Mouse (Mus musculus): ENCODE data around the gene Slc45a3. TPM values are rescaled to one million over a fixed set of nuclear protein-coding genes. Genes with fewer than 3 reads are reported as not detected.
A peak's percentile ranks its signal among the peaks of the same experiment; 100 is the strongest.

The Slc45a3 gene
- total and polyA plus RNA-seq, 3 experiments, result 15.6 to 40.7 TPM; not detected in 1

DNA sequence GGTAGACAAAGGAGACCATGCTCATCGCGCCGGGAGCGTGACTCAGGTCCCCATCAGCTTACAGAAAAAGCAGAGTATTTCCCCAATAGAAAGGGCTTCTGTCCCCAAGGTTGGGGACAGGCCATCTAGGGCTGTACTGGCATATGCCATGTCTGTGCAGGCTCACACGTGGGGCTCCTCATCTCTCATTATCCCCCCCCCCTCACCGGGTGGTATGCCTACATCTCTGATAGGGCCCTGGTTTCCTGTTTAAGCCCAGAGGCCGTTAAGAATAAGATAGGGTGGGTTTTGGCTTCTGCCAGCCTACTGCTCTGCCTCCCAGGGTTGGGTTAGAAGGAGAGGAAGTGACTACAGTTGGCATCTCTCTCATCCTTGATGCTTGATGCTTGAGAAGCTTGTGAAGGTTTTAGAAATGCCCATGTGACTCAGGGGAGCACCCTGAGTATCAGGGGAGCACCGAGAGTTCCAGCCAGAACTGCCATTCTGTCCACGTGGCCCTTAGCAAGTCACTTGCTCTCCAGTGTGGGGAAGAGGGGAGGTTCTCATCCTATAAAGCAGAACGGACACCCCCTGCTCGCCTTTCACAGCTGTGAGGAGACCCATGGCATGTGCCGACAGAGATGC, 8.4 kb upstream of the Slc45a3 start:
- H3K36me3 ChIP-seq (ENCODE audit: control insufficient read depth in 1 of 2, insufficient read depth in 2 of 2, low read length in 2 of 2), result peaks cover 0 to 31% of the 10 kb centered on the region in 2 experiments; a peak in 2 of 4 replicates
- DNase-seq (ENCODE audit: low read depth, low spot score), result peak; percentile 86
- peak overlapping the region; percentile 43 for H3K9ac ChIP-seq (ENCODE audit: control insufficient read depth, low read depth, low read length, poor library complexity, severe bottlenecking)
- H3K27ac ChIP-seq (ENCODE audit: control insufficient read depth, low read depth, low read length), result peak overlapping the region; percentile 77
- H3K4me1 ChIP-seq (ENCODE audit: control insufficient read depth in 1 of 2, insufficient read depth in 2 of 2, low read length in 2 of 2), result peaks cover 35 to 44% of the 10 kb centered on the region in 2 experiments
- H3K4me3 ChIP-seq (ENCODE audit: control insufficient read depth in 1 of 2, insufficient read depth in 1 of 2, low read depth in 2 of 2, low read length in 2 of 2), result peak overlapping the region in 1 of 2 experiments; percentile 8; a peak in 2 of 4 replicates
- H3K9me3 ChIP-seq (replicated peaks; ENCODE audit: insufficient read depth, low read length), result no peaks in the 10 kb centered on the region
- H3K79me2 ChIP-seq (ENCODE audit: control insufficient read depth, insufficient read depth, low read length, poor library complexity), result no peaks in the 10 kb centered on the region
- no peaks in the 10 kb centered on the region for H3K27me3 ChIP-seq (ENCODE audit: control insufficient read depth in 1 of 2, insufficient read depth in 2 of 2, low read length in 2 of 2)
- TF ChIP-seq POLR2A (IDR thresholded peaks at IDR 0.05; ENCODE audit: control insufficient read depth in 1 of 2, insufficient read depth in 1 of 2, low read depth in 1 of 2, low read length in 2 of 2, poor library complexity in 1 of 2) (peak; percentile 42 to 56; a peak in 3 of 4 replicates), TBP (IDR thresholded peaks at IDR 0.05; ENCODE audit: low read depth, low read length) (no peak; the same call in 1 of the 2 replicates), E2F4 (IDR thresholded peaks at IDR 0.05; ENCODE audit: borderline replicate concordance, low read depth, low read length) (no peak), MAFK (IDR thresholded peaks at IDR 0.05; ENCODE audit: borderline replicate concordance, low read depth, low read length) (no peak; the same call in 1 of the 2 replicates), MEF2A (IDR thresholded peaks at IDR 0.05; ENCODE audit: extremely low read depth, insufficient replicate concordance, low read depth, low read length, poor library complexity, severe bottlenecking) (no peak), ELF1 (IDR thresholded peaks at IDR 0.05; ENCODE audit: low read depth, low read length) (0 out of 2 replicates have a peak, but pooled peaks have one; percentile 3), KAT2A (conservative IDR thresholded peaks at IDR 0.05; ENCODE audit: low read depth, low read length) (no peak), USF2 (IDR thresholded peaks at IDR 0.05; ENCODE audit: borderline replicate concordance in 1 of 2, insufficient read depth in 1 of 2, low read depth in 1 of 2, low read length in 2 of 2) (peak in 1 of 2 experiments; percentile 56; a peak in 1 of 4 replicates), EP300 (IDR thresholded peaks at IDR 0.05; ENCODE audit: low read depth in 1 of 2, low read length in 2 of 2) (peak; percentile 68 to 96), ZKSCAN1 (IDR thresholded peaks at IDR 0.05; ENCODE audit: low read depth, low read length) (no peak), USF1 (IDR thresholded peaks at IDR 0.05; ENCODE audit: low read depth, low read length) (peak; percentile 88), POLR2AphosphoS2 (IDR thresholded peaks at IDR 0.05; ENCODE audit: low read length) (no peak), CHD2 (IDR thresholded peaks at IDR 0.05; ENCODE audit: low read length) (no peak), JUND (IDR thresholded peaks at IDR 0.05; ENCODE audit: low read depth, low read length) (no peak), MXI1 (IDR thresholded peaks at IDR 0.05; ENCODE audit: low read depth, low read length) (peak; percentile 84), ZNF384 (IDR thresholded peaks at IDR 0.05; ENCODE audit: low read depth, low read length) (no peak), RAD21 (IDR thresholded peaks at IDR 0.05; ENCODE audit: low read depth, low read length) (no peak), CHD1 (IDR thresholded peaks at IDR 0.05; ENCODE audit: low read depth, low read length) (no peak), ETS1 (IDR thresholded peaks at IDR 0.05; ENCODE audit: low read depth, low read length) (peak; percentile 88), RCOR1 (IDR thresholded peaks at IDR 0.05; ENCODE audit: low read depth, low read length) (no peak; the same call in 1 of the 2 replicates), TAL1 (IDR thresholded peaks at IDR 0.05; ENCODE audit: low read length) (peak; percentile 68), ZMIZ1 (IDR thresholded peaks at IDR 0.05; ENCODE audit: low read depth, low read length) (peak; percentile 17; the same call in 1 of the 2 replicates), NRF1 (IDR thresholded peaks at IDR 0.05; ENCODE audit: insufficient read depth, low read depth, low read length, poor library complexity, severe bottlenecking) (no peak), GATA1 (IDR thresholded peaks at IDR 0.05; ENCODE audit: low read depth, low read length) (peak; percentile 66; the same call in 1 of the 2 replicates), BHLHE40 (IDR thresholded peaks at IDR 0.05; ENCODE audit: borderline replicate concordance, low read depth, low read length) (0 out of 2 replicates have a peak, but pooled peaks have one; percentile 23), MYB (IDR thresholded peaks at IDR 0.05; ENCODE audit: low read depth, low read length) (peak; percentile 85), UBTF (IDR thresholded peaks at IDR 0.05; ENCODE audit: borderline replicate concordance, insufficient read depth, low read depth, low read length) (no peak), POLR2AphosphoS5 (IDR thresholded peaks at IDR 0.05; ENCODE audit: borderline replicate concordance, low read depth, low read length) (no peak), ZC3H11A (IDR thresholded peaks at IDR 0.05; ENCODE audit: low read depth, low read length) (no peak), SIN3A (IDR thresholded peaks at IDR 0.05; ENCODE audit: low read length) (peak; percentile 77), MAZ (IDR thresholded peaks at IDR 0.05; ENCODE audit: low read depth, low read length) (peak; percentile 88; the same call in 1 of the 2 replicates), NELFE (IDR thresholded peaks at IDR 0.05; ENCODE audit: low read depth, low read length) (peak; percentile 39; the same call in 1 of the 2 replicates), SMC3 (IDR thresholded peaks at IDR 0.05; ENCODE audit: low read depth, low read length) (no peak), CTCF (IDR thresholded peaks at IDR 0.05 in 2 of 3, conservative IDR thresholded peaks at IDR 0.05 in 1 of 3; ENCODE audit: control insufficient read depth in 1 of 3, insufficient read depth in 1 of 3, low read depth in 2 of 3, low read length in 3 of 3, poor library complexity in 1 of 3, severe bottlenecking in 1 of 3) (no peak), MAX (IDR thresholded peaks at IDR 0.05; ENCODE audit: low read length) (peak; percentile 60; the same call in 1 of the 2 replicates), HCFC1 (IDR thresholded peaks at IDR 0.05; ENCODE audit: low read depth, low read length) (peak; percentile 40; the same call in 1 of the 2 replicates)
